Mouse (Mus musculus) cerebellum, adult (tissue): ENCODE measurements at regions not wholly inside any gene's neighbourhood (a gene's known extent, or its start where the extent isn't known, plus 50 kb on each side); places are given as distances from the start of the nearest gene placed in this dataset.

Source experiments
- ATAC-seq: cut with Nextera tagmentation; 2 replicates; pipeline ENCODE4 v1.9.2; 2017; ENCODE audit warnings: mild to moderate bottlenecking, moderate library complexity, mixed read lengths; ENCODE audit not compliant: insufficient number of reproducible peaks, low FRiP score, low TSS enrichment

GRCm38 (mm10) chr1:52397460-52397859 lies 103.0 kb downstream of the Nab1 start:
- no peak for ATAC-seq

DNA sequence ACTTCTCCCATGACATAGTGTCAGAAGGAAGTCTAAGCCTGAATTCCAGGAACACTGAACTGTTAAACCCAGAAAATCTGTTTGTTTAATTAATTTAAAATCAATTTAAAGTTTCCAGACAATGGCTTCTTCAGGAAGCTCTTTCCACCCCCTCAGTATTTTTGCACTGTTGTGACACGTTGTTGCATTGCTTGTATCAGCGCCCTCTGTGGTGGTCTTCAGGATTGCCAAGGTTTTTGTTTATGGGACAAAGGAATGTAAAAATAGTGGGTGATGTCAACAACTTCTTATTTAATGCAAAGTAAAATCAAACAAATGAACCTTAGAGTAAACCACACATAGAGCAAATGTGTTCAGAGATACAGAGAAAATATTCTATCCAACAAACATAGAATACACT lies 107.5 kb downstream of the Nab1 start:
- no peak for ATAC-seq

- ATAC-seq, result no peak
Observed at GRCm38 (mm10) chr1:52388836-52389235, 111.6 kb downstream of the Nab1 start.

GRCm38 (mm10) chr1:52388118-52388517 lies 112.4 kb downstream of the Nab1 start:
- ATAC-seq, result no peak

- ATAC-seq, result peak; percentile 52; the same call in 1 of the 2 replicates
Observed at GRCm38 (mm10) chr1:52387062-52387461, 113.4 kb downstream of the Nab1 start.

DNA sequence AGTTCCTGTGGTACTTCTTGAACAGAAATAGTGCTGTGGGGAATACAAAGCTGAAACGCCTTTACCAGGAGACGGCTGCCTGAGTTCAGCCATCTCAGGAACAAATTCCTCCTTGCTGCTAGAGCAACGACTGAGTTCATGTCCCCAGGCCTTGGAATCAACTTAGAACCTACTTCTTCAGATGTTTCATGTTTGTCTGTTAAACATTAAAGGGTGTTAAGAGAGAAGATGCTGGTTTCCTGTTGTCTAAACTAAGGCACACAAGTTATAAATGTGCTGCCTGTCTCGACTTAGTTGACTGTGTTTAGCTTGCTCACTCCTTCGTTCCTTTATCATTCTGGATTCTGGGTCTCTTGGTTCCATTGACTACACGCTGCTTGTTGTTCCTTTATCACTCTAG lies 125.2 kb downstream of the Nab1 start:
- no peak for ATAC-seq

GRCm38 (mm10) chr1:52374666-52375065 lies 125.8 kb downstream of the Nab1 start:
- no peak for ATAC-seq

DNA sequence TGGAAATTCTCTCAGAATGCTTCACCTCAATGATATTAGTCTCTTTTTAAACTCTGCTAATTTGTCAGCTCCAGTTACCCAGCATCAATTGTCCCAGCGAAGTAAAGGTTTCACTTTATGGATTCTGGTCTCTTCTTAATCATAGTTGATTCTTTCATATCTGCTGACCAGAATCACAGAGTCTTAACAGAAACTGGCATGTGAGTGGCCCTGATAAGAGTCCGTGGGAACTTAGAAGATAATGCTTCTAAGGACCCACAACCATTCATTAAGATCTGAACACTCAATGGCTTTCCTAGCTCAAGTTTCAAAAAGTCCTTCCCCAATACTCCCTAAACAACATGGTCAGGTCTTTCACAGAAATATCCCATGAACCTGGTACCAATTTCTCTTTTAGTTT lies 126.7 kb downstream of the Nab1 start:
- no peak for ATAC-seq

DNA sequence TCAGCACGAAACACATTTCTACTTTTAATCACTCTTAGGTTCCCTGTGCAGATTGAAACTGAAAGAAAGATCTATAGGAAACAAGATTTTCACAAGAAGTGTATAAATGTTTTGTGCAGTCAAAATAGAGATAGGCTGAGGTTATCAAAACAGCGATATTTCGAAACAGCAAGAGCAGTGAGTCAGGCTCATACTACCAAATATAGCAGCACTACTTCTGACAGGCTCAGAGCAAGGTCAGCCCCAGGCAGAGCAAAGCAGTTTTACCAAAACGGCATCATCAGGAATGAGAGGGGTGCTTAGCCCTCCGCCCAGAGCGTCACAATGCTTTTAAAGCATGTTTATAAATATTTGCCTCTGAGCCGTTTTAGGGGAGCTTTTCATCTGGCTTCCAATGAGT lies 133.4 kb upstream of the Gls start:
- no peak for ATAC-seq

DNA sequence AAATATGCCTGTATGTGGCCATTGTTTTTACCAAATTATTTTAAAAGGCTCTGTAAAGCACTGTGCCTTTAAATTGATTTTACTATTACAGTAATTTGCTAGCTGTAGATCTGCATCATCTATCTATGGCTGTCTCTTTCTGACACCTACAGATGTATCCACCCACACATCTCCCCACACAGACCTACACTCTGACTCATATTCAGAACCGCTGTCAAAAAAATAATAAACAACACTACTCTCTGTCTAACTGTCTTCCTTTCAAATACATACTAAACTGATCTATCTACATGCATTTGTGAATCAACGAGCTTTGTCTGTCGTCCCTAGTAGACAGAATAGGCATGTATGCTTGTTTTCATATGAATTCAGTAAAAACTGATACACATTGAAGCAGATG lies 130.6 kb upstream of the Gls start:
- ATAC-seq, result no peak

- ATAC-seq, result no peak
Observed at GRCm38 (mm10) chr1:52362976-52363375, 129.9 kb upstream of the Gls start.

- ATAC-seq, result no peak
Observed at GRCm38 (mm10) chr1:52354041-52354582, 121.1 kb upstream of the Gls start.

- ATAC-seq, result no peak
Observed at GRCm38 (mm10) chr1:52342127-52342526, 109.1 kb upstream of the Gls start.

- no peak for ATAC-seq
Observed at GRCm38 (mm10) chr1:52338704-52339103, 105.7 kb upstream of the Gls start.

DNA sequence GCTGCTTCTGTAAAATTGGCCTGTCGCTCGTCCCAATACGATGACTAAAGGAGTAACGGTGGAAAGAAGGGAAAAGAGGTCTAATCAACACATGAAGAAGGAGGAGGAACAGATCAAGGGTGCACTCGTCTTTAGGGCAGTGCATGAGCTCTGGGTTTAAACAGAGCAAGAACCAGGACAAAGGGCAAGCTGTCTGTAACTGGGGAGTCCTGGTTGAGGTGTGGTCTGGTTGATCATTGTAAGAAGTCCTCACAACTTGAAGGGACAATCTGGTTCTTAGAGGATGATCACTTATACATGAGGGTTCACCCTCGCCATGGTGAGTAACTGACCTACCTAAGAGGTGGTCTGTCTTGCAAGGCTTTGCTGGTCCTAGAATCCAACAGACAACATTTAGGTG lies 105.2 kb upstream of the Gls start:
- no peak for ATAC-seq

- 0 out of 2 replicates have a peak, but pooled peaks have one; percentile 20 for ATAC-seq
Observed at GRCm38 (mm10) chr1:52336696-52337095, 103.7 kb upstream of the Gls start.

DNA sequence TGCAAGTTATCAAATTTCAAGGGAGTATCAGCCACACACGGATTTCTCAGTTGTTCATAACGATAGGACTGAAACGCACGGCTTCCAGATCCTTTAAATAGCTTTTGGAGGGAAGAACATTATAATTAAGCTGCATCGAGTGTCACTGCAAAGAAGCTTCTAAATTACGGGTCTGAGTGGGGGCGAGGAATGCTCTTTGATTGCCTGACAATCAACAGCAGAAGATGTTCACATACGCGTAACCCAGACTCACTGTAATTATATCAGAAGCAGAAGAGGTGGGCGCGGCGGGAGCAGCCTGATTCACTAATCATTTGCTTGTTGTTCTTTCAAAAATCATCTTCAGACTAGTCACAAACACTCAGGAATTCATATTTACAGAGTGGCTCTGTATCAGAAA lies 99.0 kb upstream of the Gls start:
- ATAC-seq, result no peak

- no peak for ATAC-seq
Observed at GRCm38 (mm10) chr1:52331442-52331841, 98.4 kb upstream of the Gls start.

- ATAC-seq, result no peak
Observed at GRCm38 (mm10) chr1:52330496-52330895, 97.5 kb upstream of the Gls start.

DNA sequence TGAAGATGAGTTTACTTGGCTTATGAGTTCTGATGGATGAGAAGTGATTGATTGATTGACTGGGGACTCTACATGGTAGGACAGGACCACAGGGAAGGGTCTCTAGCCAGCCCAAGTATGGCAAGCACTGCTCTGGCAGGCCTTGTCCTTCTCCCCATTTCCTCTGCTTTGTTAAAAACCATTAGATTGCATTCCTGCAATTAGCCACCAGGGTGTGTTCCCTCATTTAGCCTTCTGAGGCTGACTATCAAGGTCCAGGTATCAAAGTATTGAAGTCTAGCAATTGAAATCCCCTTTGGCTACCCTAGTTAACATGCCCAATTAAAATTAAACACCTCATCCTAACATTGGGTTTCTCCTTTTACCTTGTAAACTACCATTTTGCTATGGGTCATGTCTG lies 95.5 kb upstream of the Gls start:
- ATAC-seq, result no peak

DNA sequence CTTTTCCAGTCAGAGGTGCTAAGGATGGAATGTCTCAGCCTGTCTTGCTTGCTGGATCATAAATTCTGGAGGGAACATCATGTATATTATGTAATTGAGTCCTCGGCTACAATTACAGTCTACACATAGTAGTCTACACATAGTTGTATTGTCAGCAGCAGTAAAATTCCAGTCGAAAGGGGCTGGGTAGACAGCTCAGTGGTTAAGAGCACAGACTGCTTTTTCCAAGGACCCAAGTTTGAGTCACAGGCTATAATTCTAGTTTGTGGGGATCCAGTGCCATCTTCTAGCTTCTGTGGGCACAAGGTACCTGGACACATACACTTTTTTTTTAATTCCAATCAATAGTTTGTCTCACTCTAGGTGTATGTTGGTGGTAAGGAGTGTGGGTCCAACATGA lies 91.3 kb upstream of the Gls start:
- no peak for ATAC-seq

DNA sequence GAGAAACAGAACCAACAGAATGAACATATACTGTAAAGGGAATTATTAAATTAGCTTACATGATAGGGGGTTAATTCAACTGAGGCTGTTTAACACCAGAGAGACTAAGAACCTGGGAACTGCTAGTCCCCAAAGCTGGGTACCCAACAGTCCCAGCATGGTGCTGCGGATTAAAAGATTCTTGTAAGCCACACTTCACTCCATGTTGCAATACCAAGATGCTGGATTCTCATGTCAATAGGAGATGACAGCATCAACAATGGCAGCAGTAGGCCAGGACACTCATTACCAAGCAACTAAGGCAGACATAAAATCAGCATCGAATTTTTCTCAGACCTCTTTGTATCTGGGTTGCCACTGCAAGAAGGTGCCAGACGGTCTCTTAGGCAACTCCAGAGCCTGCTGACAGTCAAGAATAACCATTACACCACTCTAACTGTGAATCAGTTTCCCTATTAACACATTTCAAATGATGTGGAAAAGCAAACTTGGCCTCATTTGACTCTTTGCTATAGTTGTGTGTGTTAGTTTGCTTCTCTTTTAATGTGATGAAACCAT lies 79.1 kb upstream of the Gls start:
- no peak for ATAC-seq

GRCm38 (mm10) chr1:52306892-52307291 lies 73.9 kb upstream of the Gls start:
- ATAC-seq, result no peak
